Comparison of ENCODE assay signal across 7 mouse cellular contexts in genomic region chr13:32768104-32768503, GRCm38 (mm10). TPM values are rescaled to one million over a fixed set of nuclear protein-coding genes. Genes with fewer than 3 reads are reported as not detected.
DNase-seq lines count a peak whose midpoint lies in the region; ATAC-seq and TF ChIP-seq lines count a peak whose summit lies in the region.

No protein-coding gene starts in this region.

- no peaks in the 10 kb centered on the region for H3K4me1 ChIP-seq in kidney, embryonic 14.5 days (ENCODE audit: control insufficient read depth, insufficient read depth, low read length)
- H3K4me1 ChIP-seq in ES-Bruce4 (ENCODE audit: control insufficient read depth, insufficient read depth, low read length) = no peaks in the 10 kb centered on the region

- H3K4me3 ChIP-seq in kidney, embryonic 14.5 days (ENCODE audit: low read length) = no peak overlapping the region
- no peak overlapping the region for H3K4me3 ChIP-seq in ES-Bruce4 (ENCODE audit: low read depth, low read length)

- no peaks in the 10 kb centered on the region for H3K27me3 ChIP-seq in kidney, embryonic 14.5 days (ENCODE audit: control insufficient read depth, insufficient read depth, low read length)
- H3K27me3 ChIP-seq in ES-Bruce4 (ENCODE audit: control insufficient read depth, insufficient read depth, low read length, poor library complexity, severe bottlenecking) = no peaks in the 10 kb centered on the region

- peak; percentile 9 for DNase-seq in kidney, adult 11 months
- DNase-seq in 416B (ENCODE audit: low read depth) = peak; percentile 70
- peak; percentile 34 to 60 for DNase-seq in left cerebral cortex, postnatal 25 days (ENCODE audit: low spot score in 2 of 2)

- no peak overlapping the region for H3K27ac ChIP-seq in kidney, embryonic 14.5 days (ENCODE audit: low read depth, low read length)
- H3K27ac ChIP-seq in ES-Bruce4 (ENCODE audit: insufficient read depth, low read length) = no peak overlapping the region

- no peaks in the 10 kb centered on the region for H3K36me3 ChIP-seq in kidney, embryonic 14.5 days (ENCODE audit: control insufficient read depth, insufficient read depth, low read length)
- no peaks in the 10 kb centered on the region for H3K36me3 ChIP-seq in ES-Bruce4 (ENCODE audit: control insufficient read depth, insufficient read depth, low read length, poor library complexity, severe bottlenecking)

- no peak overlapping the region for H3K9ac ChIP-seq in kidney, embryonic 14.5 days (ENCODE audit: low read depth, low read length)
- no peak overlapping the region for H3K9ac ChIP-seq in ES-Bruce4 (ENCODE audit: low read depth, poor library complexity, severe bottlenecking)

- 9% methylated on average over 4 of the region's 4 CpGs for WGBS in kidney, embryonic 14.5 days

- no peak for TF ChIP-seq POLR2A in ES-Bruce4 (IDR thresholded peaks at IDR 0.05; ENCODE audit: insufficient read depth, low read length)

- intact Hi-C loops in left cerebral cortex, postnatal 25 days (cut with DNase I) = loop anchor here (2.0 kb wide), 1 partner anchor 31 kb away; no protein-coding TSS in a partner anchor

- no peak for TF ChIP-seq EP300 in ES-Bruce4 (IDR thresholded peaks at IDR 0.05; ENCODE audit: insufficient read depth, low read depth, low read length)

- no peak overlapping the region for H3K4me2 ChIP-seq in kidney, embryonic 14.5 days (replicated peaks; ENCODE audit: low read depth, low read length)

- no peaks in the 10 kb centered on the region for H3K9me3 ChIP-seq in kidney, embryonic 14.5 days (ENCODE audit: control insufficient read depth, low read length)
- no peaks in the 10 kb centered on the region for H3K9me3 ChIP-seq in ES-Bruce4 (replicated peaks; ENCODE audit: control insufficient read depth, insufficient read depth, low read length, poor library complexity, severe bottlenecking)

- ATAC-seq in kidney, embryonic 14.5 days (ENCODE audit: low FRiP score, low TSS enrichment) = no peak
- 0 out of 2 replicates have a peak, but pooled peaks have one; percentile 52 for ATAC-seq in common myeloid progenitor, adult 5-6 weeks (replicated peaks; ENCODE audit: low read depth, poor library complexity, severe bottlenecking)
- ATAC-seq in megakaryocyte, adult 5-6 weeks (ENCODE audit: poor library complexity, severe bottlenecking) = no peak

- peak; percentile 9 for TF ChIP-seq CTCF in ES-Bruce4 (IDR thresholded peaks at IDR 0.05; ENCODE audit: low read depth, low read length)

RNA-seq across cellular contexts. Expression of gene Mylk4, which starts 15.7 kb away (rescaled TPM):
- 0.14 TPM in 1 of 2 replicates, not detected in the other for polyA plus RNA-seq in kidney, embryonic 14.5 days (2014; fragmentation: Nextera tagmentation; extraction: Ambion mirVana)
- polyA plus RNA-seq in ES-Bruce4 (2011; ENCODE audit: insufficient read depth, insufficient read length, low read depth, missing spikeins) = not detected in 2 replicates
- not detected in 2 replicates for total RNA-seq in common myeloid progenitor, adult 5-6 weeks (2017)
- under 1 TPM; 0.14 to 0.16 TPM for total RNA-seq in left cerebral cortex, postnatal 25 days (2021)
- not detected in 2 replicates for total RNA-seq in megakaryocyte, adult 5-6 weeks (2015)
- total RNA-seq in megakaryocyte, adult 5-6 weeks (2017) = not detected in 2 replicates

RNA-seq across cellular contexts. Expression of gene Wrnip1, which starts 33.7 kb away (rescaled TPM):
- 14.1 and 19.0 TPM in 2 replicates for polyA plus RNA-seq in kidney, embryonic 14.5 days (2014; fragmentation: Nextera tagmentation; extraction: Ambion mirVana)
- polyA plus RNA-seq in ES-Bruce4 (2011; ENCODE audit: insufficient read depth, insufficient read length, low read depth, missing spikeins) = 21.5 and 23.3 TPM in 2 replicates
- 33.5 and 34.9 TPM in 2 replicates for total RNA-seq in common myeloid progenitor, adult 5-6 weeks (2017)
- 10 to 100 TPM; 56.5 to 67.2 TPM for total RNA-seq in left cerebral cortex, postnatal 25 days (2021)
- total RNA-seq in megakaryocyte, adult 5-6 weeks (2015) = 8.8 and 11.8 TPM in 2 replicates
- total RNA-seq in megakaryocyte, adult 5-6 weeks (2017) = 22.6 and 27.5 TPM in 2 replicates

RNA-seq across cellular contexts. Expression of gene D930007J09Rik, which starts 34.5 kb away (rescaled TPM):
- not detected in 2 replicates for polyA plus RNA-seq in kidney, embryonic 14.5 days (2014; fragmentation: Nextera tagmentation; extraction: Ambion mirVana)
- not detected in 2 replicates for polyA plus RNA-seq in ES-Bruce4 (2011; ENCODE audit: insufficient read depth, insufficient read length, low read depth, missing spikeins)
- not detected in 2 replicates for total RNA-seq in common myeloid progenitor, adult 5-6 weeks (2017)
- total RNA-seq in left cerebral cortex, postnatal 25 days (2021) = 1 to 10 TPM; 1.1 to 1.7 TPM
- total RNA-seq in megakaryocyte, adult 5-6 weeks (2015) = not detected in 2 replicates
- total RNA-seq in megakaryocyte, adult 5-6 weeks (2017) = not detected in 2 replicates

Comparison
In these comparisons a context has a peak if more than half of its experiments do, and no peak if none do; other contexts are left out.
1. DNase-seq: peak in every context shown above with its lines; median percentile 70 in 416B; 47 in left cerebral cortex, postnatal 25 days; 9 in kidney, adult 11 months.